Mouse (Mus musculus) gastrocnemius, postnatal 4 days (tissue): ENCODE results near the gene AC124108.1. TPM values are rescaled to one million over a fixed set of nuclear protein-coding genes. Genes with fewer than 3 reads are reported as not detected.

Experiments
- DNase-seq, 2 experiments: peaks; one replicate each; pipeline ENCODE4 v3.0.0; 2021 to 2022; ENCODE audit warnings: low spot score in 2 of 2, mixed read lengths in 2 of 2
- microRNA-seq: library from miRNA; unstranded; fragments of <30 nt; microRNA quantifications from one replicate; pipeline ENCODE4 v1.2.0, GENCODE M21; 2021
- total RNA-seq, 2 experiments: library from RNA; stranded (reverse); gene quantifications; 2 replicates each; pipeline ENCODE4 v1.2.3; 2021

AC124108.1 gene
- total RNA-seq, 2 experiments from 2014 or later, result 0.49 to 0.57 TPM

- DNase-seq, result no peak
These were observed 53.8 kb downstream of the AC124108.1 start for GRCm38 (mm10) chr1:132245010-132245409.

- no peak for DNase-seq
These were observed 54.9 kb downstream of the AC124108.1 start for GRCm38 (mm10) chr1:132246137-132246536.

DNA sequence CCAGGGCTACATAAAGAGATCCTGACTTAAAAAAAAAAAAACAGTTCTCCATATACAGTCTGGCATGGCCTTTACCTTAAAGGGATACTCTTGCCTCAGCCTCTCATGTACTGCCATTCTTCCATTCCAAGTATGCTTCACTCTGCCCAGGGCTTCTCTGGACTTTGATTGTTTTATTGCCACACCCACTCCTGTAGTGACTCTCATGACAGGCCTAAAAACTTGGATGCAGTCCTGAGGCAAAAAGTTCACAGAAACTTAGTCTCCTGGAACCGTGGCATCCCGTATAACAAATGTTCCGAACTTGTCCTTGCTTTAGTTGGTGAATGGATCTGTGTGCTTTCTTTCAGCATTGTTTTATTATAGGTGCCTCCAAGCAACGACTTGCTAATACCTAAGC lies 55.4 kb downstream of the AC124108.1 start:
- no peak for DNase-seq

GRCm38 (mm10) chr1:132254467-132254866 lies 63.2 kb downstream of the AC124108.1 start:
- DNase-seq, result no peak

Small RNAs within 50 kb of the gene (microRNA-seq; reads per million reads assigned to microRNA genes)
- gene Mir135b, result 3.4 reads per million, percentile 10 among the genes with 10 or more reads in this experiment

Other genes with a start within 250 kb of the AC124108.1 start
- 1 to 10 TPM; 3.2 to 3.3 TPM for gene Slc45a3, start 228.5 kb upstream of the AC124108.1 start, total RNA-seq
- gene Elk4, start 183.8 kb upstream of the AC124108.1 start, total RNA-seq, result 10 to 100 TPM; 89.7 to 91.0 TPM
- 1 to 10 TPM; 1.7 to 2.5 TPM for gene Mfsd4a, start 123.4 kb upstream of the AC124108.1 start, total RNA-seq
- gene Cdk18, start 51.8 kb upstream of the AC124108.1 start, total RNA-seq, result 1 to 10 TPM in 1 of 2 experiments, under 1 TPM in 1; 0.96 to 1.7 TPM
- gene Lemd1, start within 50 bp of the AC124108.1 start, total RNA-seq, result under 1 TPM; 0.62 to 0.64 TPM
- not detected for gene Gm10188, start 38.3 kb downstream of the AC124108.1 start, total RNA-seq
- under 1 TPM; 0.49 to 0.98 TPM for gene Klhdc8a, start 107.2 kb downstream of the AC124108.1 start, total RNA-seq
- 1 to 10 TPM; 2.8 to 2.9 TPM for gene Nuak2, start 124.7 kb downstream of the AC124108.1 start, total RNA-seq
- 10 to 100 TPM; 27.0 to 29.6 TPM for gene Tmcc2, start 199.8 kb downstream of the AC124108.1 start, total RNA-seq
- 10 to 100 TPM; 20.9 to 22.0 TPM for gene Dstyk, start 226.1 kb downstream of the AC124108.1 start, total RNA-seq